In the genomic region with DNA sequence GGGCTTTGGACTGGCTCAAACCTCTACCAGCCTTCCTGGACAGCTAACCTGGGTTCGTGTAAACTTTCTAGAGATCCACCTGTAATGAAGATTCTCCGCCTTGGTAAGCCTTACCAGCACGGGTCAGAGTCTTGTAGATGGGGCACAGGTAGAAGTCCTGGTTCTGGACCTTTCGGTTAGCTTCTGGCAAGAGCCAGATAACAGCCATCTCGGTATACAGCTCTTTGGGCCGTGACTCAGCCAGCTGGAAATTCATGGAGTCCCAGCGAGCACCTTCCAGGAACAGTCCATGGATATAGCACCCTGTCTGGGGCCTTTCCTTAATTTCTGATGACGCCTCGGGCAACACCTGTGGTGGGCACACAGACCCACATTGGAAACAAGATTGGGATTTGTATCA, we compare ENCODE assay signal across 1 mouse cellular context.
TF ChIP-seq lines count a peak whose summit lies in the region.

No protein-coding gene starts in this region.

TF ChIP-seq in MEL, 35 proteins besides CTCF, POLR2A, EP300 and RAD21 (continued from another document):
- TF ChIP-seq POLR2AphosphoS2 (IDR thresholded peaks at IDR 0.05; ENCODE audit: low read length) (no peak), ETS1 (IDR thresholded peaks at IDR 0.05; ENCODE audit: low read depth, low read length) (no peak), NELFE (IDR thresholded peaks at IDR 0.05; ENCODE audit: low read depth, low read length) (0 out of 2 replicates have a peak, but pooled peaks have one; percentile 28), MYC (IDR thresholded peaks at IDR 0.05; ENCODE audit: low read depth, low read length) (no peak), USF1 (IDR thresholded peaks at IDR 0.05; ENCODE audit: low read depth, low read length) (no peak), KAT2A (conservative IDR thresholded peaks at IDR 0.05; ENCODE audit: low read depth, low read length) (no peak), ELF1 (IDR thresholded peaks at IDR 0.05; ENCODE audit: low read depth, low read length) (no peak), MAFK (IDR thresholded peaks at IDR 0.05; ENCODE audit: borderline replicate concordance, low read depth, low read length) (no peak)
